ENCODE assay signal across 19 mouse cellular contexts in the genomic region with DNA sequence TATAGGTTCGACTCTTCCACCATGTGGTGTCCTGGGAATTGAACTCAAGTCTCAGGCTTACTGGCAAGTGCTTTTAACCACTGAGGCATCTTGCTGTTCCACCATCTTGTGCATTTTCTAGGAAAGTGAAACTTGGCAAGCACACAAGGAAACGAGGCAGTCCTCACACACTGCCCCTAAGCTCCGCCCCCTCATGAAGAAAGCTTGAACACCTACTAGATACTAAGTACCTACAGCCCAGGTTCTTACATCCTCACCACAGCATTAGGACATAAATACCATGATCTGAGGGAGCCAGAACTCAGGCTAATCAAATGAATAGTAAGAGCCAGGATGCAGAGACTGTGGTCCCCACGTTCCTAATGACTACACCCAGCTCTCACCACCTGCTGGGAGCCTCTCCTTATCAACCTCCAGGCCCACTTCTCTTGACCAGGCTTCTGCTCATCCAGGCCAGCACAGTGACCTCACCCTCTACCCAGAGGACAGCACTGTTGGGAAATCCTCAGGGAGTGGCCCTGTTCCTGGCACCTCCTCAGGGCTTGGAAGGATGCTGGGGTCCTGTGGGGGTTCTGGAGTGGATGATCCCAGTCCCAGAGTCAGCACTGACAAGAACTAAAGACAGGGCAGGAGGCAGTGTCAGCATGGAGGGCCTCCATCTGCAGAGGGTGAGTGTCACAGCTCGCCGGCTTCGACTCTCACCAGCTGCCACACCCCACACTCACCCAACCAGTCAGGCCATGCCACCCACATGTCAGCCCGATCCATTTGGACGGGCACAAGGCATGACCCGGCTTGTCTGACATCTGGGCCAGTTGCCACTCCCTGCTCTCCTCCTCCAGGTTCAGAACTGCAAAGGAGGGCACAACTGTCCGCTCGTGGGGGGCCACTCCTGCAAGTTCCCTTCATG. TPM values are rescaled to one million over a fixed set of nuclear protein-coding genes. Genes with fewer than 3 reads are reported as not detected.
DNase-seq lines count a peak whose midpoint lies in the region; ATAC-seq lines count a peak whose summit lies in the region.
"Had no signal": no experiment of that assay in that cellular context is flagged by ENCODE, and none has a peak within 500 bp of the region (broad histone marks: within the 10 kb centered on the region; RNA-seq: fewer than 3 reads in every experiment).

No protein-coding gene starts in this region.

- no peaks in the 10 kb centered on the region for H3K36me3 ChIP-seq in stomach, embryonic 14.5 days (ENCODE audit: control insufficient read depth, insufficient read depth, low read length)
- H3K36me3 ChIP-seq: heart, embryonic 10.5 days; limb, embryonic 12.5 days had no signal

- 0 out of 2 replicates have a peak, but pooled peaks have one; percentile 20 for ATAC-seq in stomach, embryonic 14.5 days (ENCODE audit: insufficient number of reproducible peaks, insufficient read depth, low FRiP score, low read depth)
- ATAC-seq: forebrain, embryonic 16.5 days; hindbrain, embryonic 16.5 days; liver, postnatal 0 days had no signal

- H3K27ac ChIP-seq in stomach, embryonic 14.5 days (ENCODE audit: low read length) = no peak overlapping the region
- H3K27ac ChIP-seq: gastrocnemius, adult 2 months; heart, embryonic 10.5 days; limb, embryonic 12.5 days had no signal

- no peaks in the 10 kb centered on the region for H3K27me3 ChIP-seq in stomach, embryonic 14.5 days (ENCODE audit: control insufficient read depth, insufficient read depth, low read length)
- H3K27me3 ChIP-seq: limb, embryonic 12.5 days had no signal

- H3K4me3 ChIP-seq in stomach, embryonic 14.5 days (ENCODE audit: low read depth, low read length) = no peak overlapping the region
- H3K4me3 ChIP-seq: gastrocnemius, adult 2 months; heart, embryonic 10.5 days; limb, embryonic 12.5 days had no signal

- no peak overlapping the region for H3K9ac ChIP-seq in stomach, embryonic 14.5 days (replicated peaks; ENCODE audit: low read depth, low read length)
- H3K9ac ChIP-seq: limb, embryonic 12.5 days; liver, postnatal 0 days had no signal

- no peaks in the 10 kb centered on the region for H3K9me3 ChIP-seq in stomach, embryonic 14.5 days (ENCODE audit: control insufficient read depth, low read depth, low read length)
- H3K9me3 ChIP-seq: heart, embryonic 10.5 days; limb, embryonic 12.5 days had no signal

- WGBS in stomach, embryonic 14.5 days = 71% methylated on average over 12 of the region's 12 CpGs

- DNase-seq in heart, adult 11 months = peak; percentile 79
- DNase-seq in heart, adult 8-10 months (ENCODE audit: low spot score) = no peak
- DNase-seq in urinary bladder, adult 18-20 months (ENCODE audit: low spot score in 2 of 2) = peak; percentile 76 to 81
- DNase-seq in urinary bladder, postnatal 10 days (ENCODE audit: low spot score) = no peak
- no peak for DNase-seq in cerebellum, adult 9-10 months
- DNase-seq in Muller cell, postnatal 12 days (ENCODE audit: inconsistent ontology term) = no peak
- DNase-seq in thymus, adult 18-20 months = no peak
- DNase-seq: adrenal gland, postnatal 36 days; B cell, adult 2 months; gastrocnemius, adult 2 months; liver, postnatal 0 days; right cerebral cortex, postnatal 14 days had no signal

- H3K4me1 ChIP-seq in stomach, embryonic 14.5 days (ENCODE audit: control insufficient read depth, insufficient read depth, low read length) = 0 out of 2 replicates have a peak, but pooled peaks cover 2% of the 10 kb centered on the region

- no peak overlapping the region for H3K4me2 ChIP-seq in stomach, embryonic 14.5 days (replicated peaks; ENCODE audit: low read depth, low read length)
- H3K4me2 ChIP-seq: limb, embryonic 12.5 days; midbrain, embryonic 11.5 days had no signal

RNA-seq across cellular contexts. Expression of a gene that starts 17.1 kb away (rescaled TPM):
- 10 to 100 TPM; 32.6 to 40.9 (median 37.7) TPM for total RNA-seq in heart, adult 8-10 months (2022)
- 26.6 and 31.3 TPM in 2 replicates for polyA plus RNA-seq in stomach, embryonic 14.5 days (2014; fragmentation: Nextera tagmentation; extraction: Ambion mirVana)
- total RNA-seq: common myeloid progenitor, adult 5-6 weeks had no signal

Comparison
In these comparisons a context has a peak if more than half of its experiments do, and no peak if none do; other contexts are left out.
1. DNase-seq: peak in heart, adult 11 months (single experiment) and urinary bladder, adult 18-20 months (2 of 2); none in heart, adult 8-10 months (single experiment), urinary bladder, postnatal 10 days (single experiment), cerebellum, adult 9-10 months (single experiment), Muller cell, postnatal 12 days (single experiment) and thymus, adult 18-20 months (0 of 2).